Mouse (Mus musculus): ENCODE results near the gene Nrg3. TPM values are rescaled to one million over a fixed set of nuclear protein-coding genes. Genes with fewer than 3 reads are reported as not detected.
"Not testable (repeated sequence)": the region's sequence is repeated elsewhere in the genome, so short reads cannot be mapped to it uniquely, and the experiment has no call there.

Nrg3 gene
- polyA plus RNA-seq, 1 experiment from 2014 or later, result 14.4 TPM

DNA sequence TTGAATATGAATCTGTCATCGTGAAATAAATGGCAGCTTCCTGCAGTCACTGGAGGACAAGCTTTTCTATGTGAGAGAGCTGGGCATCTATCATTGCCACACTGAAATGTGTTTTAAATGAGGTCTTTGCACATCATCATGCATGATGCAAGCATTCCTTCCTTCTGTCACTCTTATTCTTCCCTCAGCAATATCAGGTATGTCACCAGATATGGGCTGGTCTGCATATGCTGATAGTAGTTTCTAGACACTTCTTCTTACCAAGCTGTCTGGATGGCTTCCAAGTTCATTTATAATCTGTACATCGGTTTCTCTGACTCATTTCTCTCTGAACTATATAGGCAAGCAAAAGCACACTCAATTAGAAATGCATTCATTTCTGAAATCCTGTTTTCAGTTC is 925.6 kb downstream of the Nrg3 start:
- 75% methylated on average over 2 of the region's 2 CpGs for WGBS
- no peak overlapping the region for H3K9ac ChIP-seq
- no peak for ATAC-seq (ENCODE audit: low FRiP score, low read depth)

GRCm38 (mm10) chr14:38535181-38535580 is 937.7 kb downstream of the Nrg3 start:
- H3K4me1 ChIP-seq (replicated peaks), result no peaks in the 10 kb centered on the region
- ATAC-seq (ENCODE audit: low FRiP score, low read depth), result no peak
- WGBS, result 98% methylated on average over 1 of the region's 1 CpGs

More for the DNA sequence above, 925.6 kb downstream of the Nrg3 start:
- H3K27ac ChIP-seq (replicated peaks), result no peak overlapping the region
- no peak overlapping the region for H3K4me2 ChIP-seq
- no peaks in the 10 kb centered on the region for H3K9me3 ChIP-seq
- no peaks in the 10 kb centered on the region for H3K27me3 ChIP-seq
- H3K36me3 ChIP-seq, result no peaks in the 10 kb centered on the region
- H3K4me3 ChIP-seq, result no peak overlapping the region
- H3K4me1 ChIP-seq (replicated peaks), result no peaks in the 10 kb centered on the region

GRCm38 (mm10) chr14:38533495-38533894 is 939.4 kb downstream of the Nrg3 start:
- H3K9ac ChIP-seq, result no peak overlapping the region
- ATAC-seq (ENCODE audit: low FRiP score, low read depth), result no peak
- no peak overlapping the region for H3K27ac ChIP-seq (replicated peaks)
- H3K36me3 ChIP-seq, result no peaks in the 10 kb centered on the region
- no peaks in the 10 kb centered on the region for H3K9me3 ChIP-seq
- H3K4me2 ChIP-seq, result no peak overlapping the region
- H3K4me1 ChIP-seq (replicated peaks), result no peaks in the 10 kb centered on the region
- no peaks in the 10 kb centered on the region for H3K27me3 ChIP-seq
- H3K4me3 ChIP-seq, result no peak overlapping the region

More at GRCm38 (mm10) chr14:38535181-38535580, 937.7 kb downstream of the Nrg3 start:
- Histone ChIP-seq H3K9ac (no peak overlapping the region), H3K27ac (replicated peaks) (no peak overlapping the region), H3K36me3 (no peaks in the 10 kb centered on the region), H3K9me3 (no peaks in the 10 kb centered on the region), H3K4me2 (no peak overlapping the region), H3K27me3 (no peaks in the 10 kb centered on the region), H3K4me3 (no peak overlapping the region)

DNA sequence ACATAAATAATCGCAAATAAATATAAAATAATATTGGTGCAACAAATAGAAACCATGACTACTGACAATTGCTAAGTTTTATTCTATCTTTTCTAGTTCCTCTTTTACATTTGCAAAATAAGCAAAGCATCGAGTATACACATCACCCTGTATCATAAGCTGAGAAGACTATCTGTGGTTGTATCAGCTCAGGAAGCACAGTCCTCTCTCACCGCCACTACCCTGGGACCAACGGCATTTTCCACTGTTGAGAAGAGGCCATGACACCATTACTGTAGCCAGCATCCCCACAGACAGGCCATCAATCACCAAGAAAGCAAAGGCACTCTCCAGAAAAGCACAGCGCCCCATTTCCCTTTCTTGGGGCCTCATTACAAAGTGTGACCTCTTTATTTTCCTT is 956.7 kb downstream of the Nrg3 start:
- no peaks in the 10 kb centered on the region for H3K27me3 ChIP-seq
- WGBS, result 51% methylated on average over 5 of the region's 5 CpGs
- no peaks in the 10 kb centered on the region for H3K4me1 ChIP-seq (replicated peaks)
- H3K4me2 ChIP-seq, result no peak overlapping the region
- ATAC-seq (ENCODE audit: low FRiP score, low read depth), result peak; percentile 63; the same call in 1 of the 2 replicates
- no peak overlapping the region for H3K4me3 ChIP-seq
- H3K9me3 ChIP-seq, result no peaks in the 10 kb centered on the region
- H3K9ac ChIP-seq, result no peak overlapping the region
- H3K27ac ChIP-seq (replicated peaks), result no peak overlapping the region
- no peaks in the 10 kb centered on the region for H3K36me3 ChIP-seq

DNA sequence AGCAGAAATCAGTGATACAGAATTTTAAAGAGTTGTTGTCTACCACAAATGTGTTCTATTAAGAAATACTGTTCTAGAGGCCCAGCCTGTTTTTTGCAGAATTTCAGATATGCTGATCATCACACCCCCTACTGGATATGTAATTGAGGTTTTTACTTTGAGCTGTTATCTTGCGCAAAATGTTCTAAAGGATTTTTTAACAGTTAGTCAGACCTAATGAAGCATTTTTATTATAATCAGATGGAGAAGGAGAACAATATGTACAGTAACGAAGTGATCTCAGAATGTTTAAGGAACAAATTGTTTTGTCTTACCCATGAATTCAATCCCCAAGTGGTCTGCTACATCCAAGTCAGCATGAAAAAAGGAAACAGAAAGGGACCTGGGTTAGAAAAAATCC is 963.9 kb downstream of the Nrg3 start:
- Histone ChIP-seq H3K4me1 (replicated peaks) (no peaks in the 10 kb centered on the region), H3K36me3 (no peaks in the 10 kb centered on the region), H3K9ac (no peak overlapping the region), H3K27me3 (no peaks in the 10 kb centered on the region), H3K9me3 (no peaks in the 10 kb centered on the region), H3K4me3 (no peak overlapping the region), H3K27ac (replicated peaks) (no peak overlapping the region), H3K4me2 (no peak overlapping the region)
- 81% methylated on average over 2 of the region's 2 CpGs for WGBS
- ATAC-seq (ENCODE audit: low FRiP score, low read depth), result no peak

DNA sequence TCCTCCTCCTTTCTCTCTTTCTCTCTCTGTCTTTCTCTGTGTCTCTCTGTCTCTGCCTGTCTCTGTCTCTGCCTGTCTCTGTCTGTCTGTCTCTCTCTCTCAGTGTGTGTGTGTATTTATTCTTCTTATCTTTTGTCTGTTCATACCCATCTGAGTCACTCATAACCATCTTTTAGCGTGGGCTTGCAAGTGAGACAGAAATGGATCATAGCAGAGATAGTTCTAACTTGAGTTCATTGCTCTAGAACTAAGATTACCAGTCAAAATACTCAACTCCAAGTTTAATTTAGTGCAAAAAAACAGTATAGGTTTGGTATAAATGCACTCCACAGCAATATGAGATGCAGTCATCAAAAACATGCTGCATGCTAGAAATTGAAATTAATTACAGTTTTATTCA is 977.9 kb downstream of the Nrg3 start:
- WGBS, result 75% methylated on average over 1 of the region's 1 CpGs
- ATAC-seq (ENCODE audit: low FRiP score, low read depth), result no peak

GRCm38 (mm10) chr14:38447086-38447485 is 1025.8 kb downstream of the Nrg3 start:
- 81% methylated on average over 2 of the region's 2 CpGs for WGBS
- no peaks in the 10 kb centered on the region for H3K27me3 ChIP-seq

More for the DNA sequence above, 977.9 kb downstream of the Nrg3 start:
- H3K27ac ChIP-seq (replicated peaks), result no peak overlapping the region
- no peak overlapping the region for H3K9ac ChIP-seq
- no peaks in the 10 kb centered on the region for H3K9me3 ChIP-seq
- H3K27me3 ChIP-seq, result no peaks in the 10 kb centered on the region
- H3K4me2 ChIP-seq, result no peak overlapping the region
- no peak overlapping the region for H3K4me3 ChIP-seq
- no peaks in the 10 kb centered on the region for H3K36me3 ChIP-seq
- no peaks in the 10 kb centered on the region for H3K4me1 ChIP-seq (replicated peaks)

GRCm38 (mm10) chr14:38444788-38445187 is 1028.1 kb downstream of the Nrg3 start:
- Histone ChIP-seq H3K27me3 (no peaks in the 10 kb centered on the region), H3K9me3 (no peaks in the 10 kb centered on the region), H3K4me3 (no peak overlapping the region), H3K36me3 (no peaks in the 10 kb centered on the region), H3K9ac (no peak overlapping the region), H3K4me2 (no peak overlapping the region), H3K27ac (replicated peaks) (no peak overlapping the region), H3K4me1 (replicated peaks) (no peaks in the 10 kb centered on the region)
- ATAC-seq (ENCODE audit: low FRiP score, low read depth), result no peak
- whole genome bisulfite sequencing, result 95% methylated on average over 2 of the region's 2 CpGs

More at GRCm38 (mm10) chr14:38447086-38447485, 1025.8 kb downstream of the Nrg3 start:
- no peak overlapping the region for H3K4me3 ChIP-seq
- H3K9ac ChIP-seq, result no peak overlapping the region
- no peak for ATAC-seq (ENCODE audit: low FRiP score, low read depth)
- no peak overlapping the region for H3K27ac ChIP-seq (replicated peaks)
- H3K4me2 ChIP-seq, result no peak overlapping the region
- H3K9me3 ChIP-seq, result no peaks in the 10 kb centered on the region
- H3K36me3 ChIP-seq, result no peaks in the 10 kb centered on the region
- H3K4me1 ChIP-seq (replicated peaks), result no peaks in the 10 kb centered on the region

GRCm38 (mm10) chr14:38433793-38434589 is 1038.9 kb downstream of the Nrg3 start:
- Histone ChIP-seq H3K27ac (replicated peaks) (no peak overlapping the region), H3K9me3 (no peaks in the 10 kb centered on the region), H3K4me2 (no peak overlapping the region), H3K9ac (no peak overlapping the region), H3K4me3 (no peak overlapping the region), H3K4me1 (replicated peaks) (no peaks in the 10 kb centered on the region), H3K27me3 (no peaks in the 10 kb centered on the region), H3K36me3 (no peaks in the 10 kb centered on the region)
- ATAC-seq (ENCODE audit: low FRiP score, low read depth), result no peak
- 80% methylated on average over 6 of the region's 6 CpGs for WGBS

DNA sequence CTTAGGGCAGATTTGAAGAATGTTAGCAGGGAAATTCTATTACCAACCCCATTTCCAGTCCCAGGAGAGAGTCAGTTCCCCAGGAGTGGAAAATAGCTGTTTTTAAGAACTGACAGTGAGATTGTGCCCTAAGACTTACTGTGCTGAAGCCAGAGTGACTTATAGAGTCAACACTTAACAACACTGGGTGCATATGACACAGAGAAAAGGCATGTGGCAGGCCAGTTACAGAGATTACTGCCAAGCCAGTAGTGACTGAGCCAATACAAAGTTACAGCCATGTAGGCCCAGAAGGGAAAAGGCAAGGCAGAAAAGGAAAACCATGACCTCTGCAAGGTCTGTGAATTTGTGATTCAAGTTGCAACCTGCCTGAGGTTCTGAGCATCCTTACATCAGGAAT is 1098.2 kb downstream of the Nrg3 start:
- no peak overlapping the region for H3K4me3 ChIP-seq

GRCm38 (mm10) chr14:38340967-38341366 is 1131.9 kb downstream of the Nrg3 start:
- ATAC-seq (ENCODE audit: low FRiP score, low read depth), result no peak
- no peak overlapping the region for H3K27ac ChIP-seq (replicated peaks)
- H3K4me1 ChIP-seq (replicated peaks), result no peaks in the 10 kb centered on the region
- no peaks in the 10 kb centered on the region for H3K27me3 ChIP-seq
- H3K9me3 ChIP-seq, result no peaks in the 10 kb centered on the region
- H3K4me3 ChIP-seq, result no peak overlapping the region
- H3K9ac ChIP-seq, result no peak overlapping the region
- H3K36me3 ChIP-seq, result no peaks in the 10 kb centered on the region
- H3K4me2 ChIP-seq, result no peak overlapping the region

More for the DNA sequence above, 1098.2 kb downstream of the Nrg3 start:
- Histone ChIP-seq H3K4me2 (no peak overlapping the region), H3K4me1 (replicated peaks) (no peaks in the 10 kb centered on the region), H3K27me3 (no peaks in the 10 kb centered on the region), H3K9ac (no peak overlapping the region), H3K9me3 (no peaks in the 10 kb centered on the region), H3K36me3 (no peaks in the 10 kb centered on the region), H3K27ac (replicated peaks) (no peak overlapping the region)
- ATAC-seq (ENCODE audit: low FRiP score, low read depth), result no peak

GRCm38 (mm10) chr14:38322841-38323240 is 1150.0 kb downstream of the Nrg3 start:
- H3K4me2 ChIP-seq; H3K27me3 ChIP-seq; ATAC-seq (ENCODE audit: low FRiP score, low read depth); H3K27ac ChIP-seq (replicated peaks); H3K36me3 ChIP-seq; H3K4me1 ChIP-seq (replicated peaks); H3K9me3 ChIP-seq; H3K4me3 ChIP-seq; H3K9ac ChIP-seq: not testable (repeated sequence)
- WGBS, result 59% methylated on average over 1 of the region's 1 CpGs
